Mouse (Mus musculus): ENCODE data around the gene Snapc5. TPM values are rescaled to one million over a fixed set of nuclear protein-coding genes. Genes with fewer than 3 reads are reported as not detected.

The Snapc5 gene
- polyA plus RNA-seq, 1 experiment = 37.1 TPM

GRCm38 (mm10) chr9:64207509-64208084, 28.5 kb downstream of the Snapc5 start:
- no peak overlapping the region for H3K4me3 ChIP-seq (ENCODE audit: low read depth, low read length)
- TF ChIP-seq EP300 (IDR thresholded peaks at IDR 0.05; ENCODE audit: insufficient read depth, low read depth, low read length) (no peak), POLR2A (IDR thresholded peaks at IDR 0.05; ENCODE audit: insufficient read depth, low read length) (no peak), CTCF (IDR thresholded peaks at IDR 0.05; ENCODE audit: low read depth, low read length) (no peak)
- H3K4me1 ChIP-seq (ENCODE audit: control insufficient read depth, insufficient read depth, low read length) = peaks cover under 1% of the 10 kb centered on the region
- H3K9me3 ChIP-seq (replicated peaks; ENCODE audit: control insufficient read depth, insufficient read depth, low read length, poor library complexity, severe bottlenecking) = no peaks in the 10 kb centered on the region
- H3K27ac ChIP-seq (ENCODE audit: insufficient read depth, low read length) = no peak overlapping the region
- no peaks in the 10 kb centered on the region for H3K27me3 ChIP-seq (ENCODE audit: control insufficient read depth, insufficient read depth, low read length, poor library complexity, severe bottlenecking)
- no peak overlapping the region for H3K9ac ChIP-seq (ENCODE audit: low read depth, poor library complexity, severe bottlenecking)
- peaks cover 45% of the 10 kb centered on the region for H3K36me3 ChIP-seq (ENCODE audit: control insufficient read depth, insufficient read depth, low read length, poor library complexity, severe bottlenecking)

GRCm38 (mm10) chr9:64214452-64214851, 35.4 kb downstream of the Snapc5 start:
- Histone ChIP-seq H3K36me3 (ENCODE audit: control insufficient read depth, insufficient read depth, low read length, poor library complexity, severe bottlenecking) (peaks cover 26% of the 10 kb centered on the region), H3K9ac (ENCODE audit: low read depth, poor library complexity, severe bottlenecking) (no peak overlapping the region), H3K4me3 (ENCODE audit: low read depth, low read length) (no peak overlapping the region), H3K27ac (ENCODE audit: insufficient read depth, low read length) (0 out of 2 replicates have a peak overlapping the region, but pooled peaks have one; percentile 3), H3K27me3 (ENCODE audit: control insufficient read depth, insufficient read depth, low read length, poor library complexity, severe bottlenecking) (no peaks in the 10 kb centered on the region), H3K9me3 (replicated peaks; ENCODE audit: control insufficient read depth, insufficient read depth, low read length, poor library complexity, severe bottlenecking) (no peaks in the 10 kb centered on the region), H3K4me1 (ENCODE audit: control insufficient read depth, insufficient read depth, low read length) (peaks cover 3% of the 10 kb centered on the region)
- TF ChIP-seq EP300 (IDR thresholded peaks at IDR 0.05; ENCODE audit: insufficient read depth, low read depth, low read length) (no peak), CTCF (IDR thresholded peaks at IDR 0.05; ENCODE audit: low read depth, low read length) (no peak), POLR2A (IDR thresholded peaks at IDR 0.05; ENCODE audit: insufficient read depth, low read length) (no peak)

GRCm38 (mm10) chr9:64216090-64216489, 37.0 kb downstream of the Snapc5 start:
- no peak for TF ChIP-seq POLR2A (IDR thresholded peaks at IDR 0.05; ENCODE audit: insufficient read depth, low read length)
- TF ChIP-seq EP300 (IDR thresholded peaks at IDR 0.05; ENCODE audit: insufficient read depth, low read depth, low read length) = no peak
- no peak for TF ChIP-seq CTCF (IDR thresholded peaks at IDR 0.05; ENCODE audit: low read depth, low read length)
- Histone ChIP-seq H3K9me3 (replicated peaks; ENCODE audit: control insufficient read depth, insufficient read depth, low read length, poor library complexity, severe bottlenecking) (no peaks in the 10 kb centered on the region), H3K9ac (ENCODE audit: low read depth, poor library complexity, severe bottlenecking) (no peak overlapping the region), H3K36me3 (ENCODE audit: control insufficient read depth, insufficient read depth, low read length, poor library complexity, severe bottlenecking) (peaks cover 19% of the 10 kb centered on the region), H3K4me1 (ENCODE audit: control insufficient read depth, insufficient read depth, low read length) (peaks cover 5% of the 10 kb centered on the region), H3K4me3 (ENCODE audit: low read depth, low read length) (no peak overlapping the region), H3K27me3 (ENCODE audit: control insufficient read depth, insufficient read depth, low read length, poor library complexity, severe bottlenecking) (no peaks in the 10 kb centered on the region), H3K27ac (ENCODE audit: insufficient read depth, low read length) (no peak overlapping the region)

- Histone ChIP-seq H3K27me3 (ENCODE audit: control insufficient read depth, insufficient read depth, low read length, poor library complexity, severe bottlenecking) (no peaks in the 10 kb centered on the region), H3K4me3 (ENCODE audit: low read depth, low read length) (no peak overlapping the region)
Measured at GRCm38 (mm10) chr9:64216641-64217040, 37.6 kb downstream of the Snapc5 start.

GRCm38 (mm10) chr9:64217887-64218286, 38.8 kb downstream of the Snapc5 start:
- Histone ChIP-seq H3K27me3 (ENCODE audit: control insufficient read depth, insufficient read depth, low read length, poor library complexity, severe bottlenecking) (no peaks in the 10 kb centered on the region), H3K27ac (ENCODE audit: insufficient read depth, low read length) (no peak overlapping the region), H3K9me3 (replicated peaks; ENCODE audit: control insufficient read depth, insufficient read depth, low read length, poor library complexity, severe bottlenecking) (no peaks in the 10 kb centered on the region), H3K4me1 (ENCODE audit: control insufficient read depth, insufficient read depth, low read length) (peaks cover 8% of the 10 kb centered on the region), H3K4me3 (ENCODE audit: low read depth, low read length) (no peak overlapping the region), H3K9ac (ENCODE audit: low read depth, poor library complexity, severe bottlenecking) (no peak overlapping the region), H3K36me3 (ENCODE audit: control insufficient read depth, insufficient read depth, low read length, poor library complexity, severe bottlenecking) (peaks cover 4% of the 10 kb centered on the region; the same call in 1 of the 2 replicates)
- TF ChIP-seq POLR2A (IDR thresholded peaks at IDR 0.05; ENCODE audit: insufficient read depth, low read length) (no peak), CTCF (IDR thresholded peaks at IDR 0.05; ENCODE audit: low read depth, low read length) (no peak), EP300 (IDR thresholded peaks at IDR 0.05; ENCODE audit: insufficient read depth, low read depth, low read length) (no peak)

More at GRCm38 (mm10) chr9:64216641-64217040, 37.6 kb downstream of the Snapc5 start:
- Histone ChIP-seq H3K27ac (ENCODE audit: insufficient read depth, low read length) (no peak overlapping the region), H3K36me3 (ENCODE audit: control insufficient read depth, insufficient read depth, low read length, poor library complexity, severe bottlenecking) (peaks cover 16% of the 10 kb centered on the region), H3K4me1 (ENCODE audit: control insufficient read depth, insufficient read depth, low read length) (peaks cover 8% of the 10 kb centered on the region), H3K9me3 (replicated peaks; ENCODE audit: control insufficient read depth, insufficient read depth, low read length, poor library complexity, severe bottlenecking) (no peaks in the 10 kb centered on the region), H3K9ac (ENCODE audit: low read depth, poor library complexity, severe bottlenecking) (no peak overlapping the region)
- TF ChIP-seq POLR2A (IDR thresholded peaks at IDR 0.05; ENCODE audit: insufficient read depth, low read length) (no peak), EP300 (IDR thresholded peaks at IDR 0.05; ENCODE audit: insufficient read depth, low read depth, low read length) (no peak), CTCF (IDR thresholded peaks at IDR 0.05; ENCODE audit: low read depth, low read length) (no peak)

- Histone ChIP-seq H3K4me1 (ENCODE audit: control insufficient read depth, insufficient read depth, low read length) (peaks cover 8% of the 10 kb centered on the region), H3K4me3 (ENCODE audit: low read depth, low read length) (no peak overlapping the region), H3K27ac (ENCODE audit: insufficient read depth, low read length) (peak overlapping the region; percentile 89), H3K9ac (ENCODE audit: low read depth, poor library complexity, severe bottlenecking) (no peak overlapping the region), H3K27me3 (ENCODE audit: control insufficient read depth, insufficient read depth, low read length, poor library complexity, severe bottlenecking) (no peaks in the 10 kb centered on the region), H3K9me3 (replicated peaks; ENCODE audit: control insufficient read depth, insufficient read depth, low read length, poor library complexity, severe bottlenecking) (no peaks in the 10 kb centered on the region), H3K36me3 (ENCODE audit: control insufficient read depth, insufficient read depth, low read length, poor library complexity, severe bottlenecking) (no peaks in the 10 kb centered on the region)
- no peak for TF ChIP-seq EP300 (IDR thresholded peaks at IDR 0.05; ENCODE audit: insufficient read depth, low read depth, low read length)
- TF ChIP-seq POLR2A (IDR thresholded peaks at IDR 0.05; ENCODE audit: insufficient read depth, low read length) = no peak
- TF ChIP-seq CTCF (IDR thresholded peaks at IDR 0.05; ENCODE audit: low read depth, low read length) = no peak
Measured at GRCm38 (mm10) chr9:64219305-64219704, 40.2 kb downstream of the Snapc5 start.
